Mouse (Mus musculus): Measurements from ENCODE around the gene 9930111J21Rik2.
"Not testable (repeated sequence)": the region's sequence is repeated elsewhere in the genome, so short reads cannot be mapped to it uniquely, and the experiment has no call there.

The 9930111J21Rik2 gene

GRCm38 (mm10) chr11:49051093-49051891, at the start of gene 9930111J21Rik2:
Gene 9930111J21Rik2 (minus strand): TSS chr11:49051242.
- in situ Hi-C loops (cut with MboI; ENCODE audit: unreplicated experiment in 2 of 2) = not testable (repeated sequence)

- in situ Hi-C loops (cut with MboI; ENCODE audit: unreplicated experiment in 2 of 2) = no loop called here
These were observed 49.4 kb upstream of the 9930111J21Rik2 start for GRCm38 (mm10) chr11:49100409-49100808.

- in situ Hi-C loops (cut with MboI; ENCODE audit: unreplicated experiment in 2 of 2) = loop anchor here (5.0 to 25.0 kb wide), 2 partner anchors 108 to 223 kb away; partner anchors contain the start of genes Irgm1 (in 2 of the 2), 9930111J21Rik1 (in 1 of the 2), Gm12185 (in 1 of the 2) and Olfr56 (in 1 of the 2)
These were observed 44.3 kb upstream of the 9930111J21Rik2 start for GRCm38 (mm10) chr11:49095367-49095766.

GRCm38 (mm10) chr11:49093861-49094660, 43.0 kb upstream of the 9930111J21Rik2 start:
- in situ Hi-C loops (cut with MboI; ENCODE audit: unreplicated experiment in 2 of 2) = loop anchor here in 1 of 2 experiments (25.0 kb wide), 1 partner anchor 107 kb away; the partner anchor contains the start of genes 9930111J21Rik1, Gm12185, Olfr56 and Tgtp1

GRCm38 (mm10) chr11:49092786-49093185, 41.7 kb upstream of the 9930111J21Rik2 start:
- in situ Hi-C loops (cut with MboI; ENCODE audit: unreplicated experiment in 2 of 2) = loop anchor here in 1 of 2 experiments (25.0 kb wide), 1 partner anchor 105 kb away; the partner anchor contains the start of genes 9930111J21Rik1, Gm12185, Olfr56 and Tgtp1

GRCm38 (mm10) chr11:49092053-49092586, 41.1 kb upstream of the 9930111J21Rik2 start:
- in situ Hi-C loops (cut with MboI; ENCODE audit: unreplicated experiment in 2 of 2) = loop anchor here in 1 of 2 experiments (25.0 kb wide), 1 partner anchor 105 kb away; the partner anchor contains the start of genes 9930111J21Rik1, Gm12185, Olfr56 and Tgtp1

GRCm38 (mm10) chr11:49091171-49091570, 40.1 kb upstream of the 9930111J21Rik2 start:
- in situ Hi-C loops (cut with MboI; ENCODE audit: unreplicated experiment in 2 of 2) = loop anchor here in 1 of 2 experiments (25.0 kb wide), 1 partner anchor 104 kb away; the partner anchor contains the start of genes 9930111J21Rik1, Gm12185, Olfr56 and Tgtp1

- in situ Hi-C loops (cut with MboI; ENCODE audit: unreplicated experiment in 2 of 2) = loop anchor here in 1 of 2 experiments (25.0 kb wide), 1 partner anchor 103 kb away; the partner anchor contains the start of genes 9930111J21Rik1, Gm12185, Olfr56 and Tgtp1
These were observed 39.5 kb upstream of the 9930111J21Rik2 start for GRCm38 (mm10) chr11:49090551-49090950.

- in situ Hi-C loops (cut with MboI; ENCODE audit: unreplicated experiment in 2 of 2) = loop anchor here (10.0 to 25.0 kb wide), 3 partner anchors 95 to 155 kb away; partner anchors contain the start of genes Gm12185 (in 2 of the 2), Tgtp1 (in 2 of the 2), 9930111J21Rik1 (in 1 of the 2) and Mgat1 (in 1 of the 2)
These were observed 38.9 kb upstream of the 9930111J21Rik2 start for GRCm38 (mm10) chr11:49089735-49090507.

GRCm38 (mm10) chr11:49088990-49089652, 38.1 kb upstream of the 9930111J21Rik2 start:
- in situ Hi-C loops (cut with MboI; ENCODE audit: unreplicated experiment in 2 of 2) = loop anchor here (10.0 to 25.0 kb wide), 3 partner anchors 94 to 156 kb away; partner anchors contain the start of genes Gm12185 (in 2 of the 2), Tgtp1 (in 2 of the 2), 9930111J21Rik1 (in 1 of the 2) and Mgat1 (in 1 of the 2)

- in situ Hi-C loops (cut with MboI; ENCODE audit: unreplicated experiment in 2 of 2) = loop anchor here (10.0 to 25.0 kb wide), 3 partner anchors 93 to 157 kb away; partner anchors contain the start of genes Gm12185 (in 2 of the 2), Tgtp1 (in 2 of the 2), 9930111J21Rik1 (in 1 of the 2) and Mgat1 (in 1 of the 2)
These were observed 37.0 kb upstream of the 9930111J21Rik2 start for GRCm38 (mm10) chr11:49087830-49088616.

GRCm38 (mm10) chr11:49086858-49087361, 35.9 kb upstream of the 9930111J21Rik2 start:
- in situ Hi-C loops (cut with MboI; ENCODE audit: unreplicated experiment in 2 of 2) = loop anchor here (10.0 to 25.0 kb wide), 3 partner anchors 92 to 158 kb away; partner anchors contain the start of genes Gm12185 (in 2 of the 2), Tgtp1 (in 2 of the 2), 9930111J21Rik1 (in 1 of the 2) and Mgat1 (in 1 of the 2)

GRCm38 (mm10) chr11:49084875-49085274, 33.8 kb upstream of the 9930111J21Rik2 start:
- in situ Hi-C loops (cut with MboI; ENCODE audit: unreplicated experiment in 2 of 2) = loop anchor here (10.0 to 25.0 kb wide), 3 partner anchors 90 to 160 kb away; partner anchors contain the start of genes Gm12185 (in 2 of the 2), Tgtp1 (in 2 of the 2), 9930111J21Rik1 (in 1 of the 2) and Mgat1 (in 1 of the 2)

GRCm38 (mm10) chr11:49084385-49084784, 33.3 kb upstream of the 9930111J21Rik2 start:
- in situ Hi-C loops (cut with MboI; ENCODE audit: unreplicated experiment in 2 of 2) = loop anchor here (10.0 to 25.0 kb wide), 3 partner anchors 90 to 160 kb away; partner anchors contain the start of genes Gm12185 (in 2 of the 2), Tgtp1 (in 2 of the 2), 9930111J21Rik1 (in 1 of the 2) and Mgat1 (in 1 of the 2)

- in situ Hi-C loops (cut with MboI; ENCODE audit: unreplicated experiment in 2 of 2) = loop anchor here (10.0 to 25.0 kb wide), 3 partner anchors 89 to 161 kb away; partner anchors contain the start of genes Gm12185 (in 2 of the 2), Tgtp1 (in 2 of the 2), 9930111J21Rik1 (in 1 of the 2) and Mgat1 (in 1 of the 2)
These were observed 32.8 kb upstream of the 9930111J21Rik2 start for GRCm38 (mm10) chr11:49083808-49084207.

GRCm38 (mm10) chr11:49083146-49083545, 32.1 kb upstream of the 9930111J21Rik2 start:
- in situ Hi-C loops (cut with MboI; ENCODE audit: unreplicated experiment in 2 of 2) = loop anchor here (10.0 to 25.0 kb wide), 3 partner anchors 88 to 162 kb away; partner anchors contain the start of genes Gm12185 (in 2 of the 2), Tgtp1 (in 2 of the 2), 9930111J21Rik1 (in 1 of the 2) and Mgat1 (in 1 of the 2)

All from v-Abl transformed pro-B cells (cell line).